Mouse (Mus musculus) layer of hippocampus, adult 9-11 months (tissue): ENCODE measurements around the gene Cenph.
"Not testable (repeated sequence)": the region's sequence is repeated elsewhere in the genome, so short reads cannot be mapped to it uniquely, and the experiment has no call there.

Experiments used
- DNase-seq: peaks from one replicate; pipeline ENCODE4 v3.0.0; 2022

Gene Cenph

GRCm38 (mm10) chr13:100775252-100776055 lies at the start of gene Cenph:
TSS of gene Cenph (minus strand) at chr13:100775899.
- peak; percentile 87 for DNase-seq

DNA sequence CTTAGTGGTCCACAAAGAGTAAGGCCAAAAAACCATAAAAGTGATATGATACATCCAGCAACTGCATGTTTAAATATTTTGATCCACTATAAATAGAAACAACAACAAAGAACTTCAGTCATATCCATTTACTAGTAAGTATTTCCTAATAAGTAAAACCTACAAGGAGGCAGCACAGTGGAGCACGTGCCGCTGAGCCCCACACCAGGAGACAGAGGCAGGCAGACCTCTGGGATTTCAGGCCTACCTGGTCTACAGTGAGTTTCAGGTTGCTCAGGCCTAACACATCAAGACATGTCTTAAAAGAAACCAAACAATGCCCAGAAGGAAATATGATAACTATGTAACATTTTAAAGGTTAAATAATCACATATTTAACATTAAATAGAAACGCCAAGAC lies 49.2 kb upstream of the Cenph start:
- DNase-seq, result no peak

- DNase-seq, result no peak
Measured at GRCm38 (mm10) chr13:100824306-100824705, 48.6 kb upstream of the Cenph start.

DNA sequence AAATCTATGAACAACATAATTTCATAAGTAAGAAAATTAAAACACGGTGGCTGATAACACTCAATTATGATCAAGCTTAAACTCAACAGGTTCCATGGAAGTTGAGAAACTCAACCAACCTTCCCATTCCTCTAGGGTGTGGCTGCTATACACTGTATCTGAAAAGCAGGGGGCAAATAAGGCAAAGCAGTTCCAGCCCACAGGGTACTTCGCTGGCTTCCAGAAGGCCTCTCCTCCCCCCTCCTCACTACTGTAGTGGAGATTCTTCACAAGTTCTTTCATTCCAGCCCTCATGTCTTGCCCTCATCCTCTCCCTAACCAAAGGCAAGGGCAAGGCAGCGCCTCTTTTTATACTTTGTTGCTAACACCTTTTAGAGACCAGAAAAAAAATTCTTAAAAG lies 48.2 kb upstream of the Cenph start:
- DNase-seq, result no peak

DNA sequence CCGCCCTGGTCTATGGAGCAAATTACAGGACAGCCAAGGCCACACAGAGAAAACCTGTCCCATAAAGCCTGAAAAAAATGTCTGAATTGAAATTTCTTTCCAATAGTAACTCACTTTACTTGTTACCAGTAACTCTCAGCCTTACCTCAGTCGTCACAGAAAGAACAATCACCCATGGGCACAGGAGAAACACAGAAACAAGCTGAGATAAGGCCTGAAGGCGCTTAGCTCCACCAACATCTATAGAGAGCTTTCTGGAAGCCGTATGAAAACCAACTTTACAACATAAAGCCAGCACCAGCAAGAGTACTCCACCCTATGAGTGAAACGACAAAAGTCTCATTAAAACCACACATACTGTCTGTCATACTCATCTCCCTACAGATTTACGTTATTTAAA lies 38.8 kb upstream of the Cenph start:
- no peak for DNase-seq

- DNase-seq, result no peak
Measured at GRCm38 (mm10) chr13:100805776-100806175, 30.1 kb upstream of the Cenph start.

DNA sequence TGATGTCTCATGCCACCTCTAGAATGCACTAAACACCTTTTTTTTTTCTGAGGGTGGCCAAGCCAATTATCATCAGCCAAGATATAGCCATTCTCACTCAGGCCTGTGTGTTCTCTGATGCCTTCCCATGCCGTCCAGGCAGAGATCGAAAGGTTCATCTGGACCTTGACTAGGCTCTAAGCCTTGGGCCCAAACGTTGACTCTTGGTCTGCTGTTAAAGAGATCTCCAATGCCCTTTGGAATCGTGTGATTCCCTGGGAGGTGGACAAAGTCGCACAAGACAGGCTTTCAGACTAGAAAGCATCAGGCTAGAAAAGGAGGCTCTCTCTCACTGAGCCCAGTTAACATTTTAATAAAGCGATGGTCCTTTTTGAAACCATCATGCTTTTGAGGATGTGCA lies 21.5 kb upstream of the Cenph start:
- DNase-seq, result no peak

DNA sequence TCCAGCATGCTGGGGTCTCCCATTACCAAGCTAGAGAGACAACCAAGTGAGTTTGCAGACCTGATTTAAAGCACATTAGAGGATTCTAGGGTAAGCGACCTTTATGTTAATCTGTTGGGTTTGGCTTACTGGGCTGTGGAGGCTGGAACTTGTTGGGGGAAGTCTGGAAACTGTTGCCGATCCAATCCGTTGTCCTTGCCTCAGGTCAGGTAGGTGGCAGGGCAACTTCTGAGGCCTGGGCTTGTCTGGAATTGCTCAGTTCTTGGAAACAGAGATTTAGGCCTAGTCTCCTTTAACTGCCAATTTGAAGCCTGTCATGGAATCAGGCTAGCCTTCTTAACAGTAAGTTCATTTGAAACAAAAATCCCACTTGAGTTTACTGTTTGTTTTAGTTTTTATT lies 13.4 kb upstream of the Cenph start:
- no peak for DNase-seq

DNA sequence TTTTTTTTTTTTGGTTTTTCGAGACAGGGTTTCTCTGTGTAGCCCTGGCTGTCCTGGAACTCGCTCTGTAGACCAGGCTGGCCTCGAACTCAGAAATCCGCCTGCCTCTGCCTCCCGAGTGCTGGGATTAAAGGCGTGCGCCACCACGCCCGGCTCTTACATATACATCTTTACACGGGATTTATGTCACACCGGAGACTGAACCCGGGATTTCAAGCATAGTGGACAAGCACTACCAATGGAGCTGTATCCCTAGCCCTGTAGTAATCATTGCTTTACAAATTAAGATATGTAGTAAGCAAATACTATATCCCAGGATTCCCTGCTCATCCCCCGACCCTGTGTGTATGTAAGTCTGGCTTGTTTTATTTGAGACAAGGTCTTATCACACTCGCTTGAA lies 12.4 kb upstream of the Cenph start:
- not testable (repeated sequence) for DNase-seq

- no peak for DNase-seq
Measured at GRCm38 (mm10) chr13:100787316-100788010, 11.8 kb upstream of the Cenph start.

GRCm38 (mm10) chr13:100786414-100786867 lies 10.7 kb upstream of the Cenph start, which contains the start of gene Ccnb1:
TSS of gene Ccnb1 (minus strand) at chr13:100786570.
- peak; percentile 88 for DNase-seq

- no peak for DNase-seq
Measured at GRCm38 (mm10) chr13:100785806-100786413, 10.2 kb upstream of the Cenph start.

GRCm38 (mm10) chr13:100777491-100777890 lies 1.8 kb upstream of the Cenph start:
- no peak for DNase-seq

- no peak for DNase-seq
Measured at GRCm38 (mm10) chr13:100776710-100777109, 1.0 kb upstream of the Cenph start.

DNA sequence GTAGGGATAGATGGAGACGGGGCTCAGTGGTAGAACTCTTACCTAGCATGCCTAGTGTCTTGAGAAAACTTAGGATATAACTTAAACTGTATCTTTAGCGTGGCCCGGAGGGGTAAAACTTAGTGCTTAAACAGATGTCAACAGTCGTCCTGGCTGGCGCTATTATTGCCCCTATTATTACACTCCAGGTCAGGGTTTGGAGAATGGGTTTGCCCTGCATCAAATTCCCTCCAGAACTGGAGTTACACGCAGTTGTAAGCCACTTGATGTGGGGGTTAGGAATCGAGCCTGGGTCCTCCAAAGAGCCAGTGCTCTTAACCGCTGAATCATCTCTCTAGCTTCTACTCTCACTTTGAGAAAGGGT lies 339 bp upstream of the Cenph start:
- no peak for DNase-seq

GRCm38 (mm10) chr13:100774704-100775103 lies 995 bp downstream of the Cenph start:
- DNase-seq, result no peak

DNA sequence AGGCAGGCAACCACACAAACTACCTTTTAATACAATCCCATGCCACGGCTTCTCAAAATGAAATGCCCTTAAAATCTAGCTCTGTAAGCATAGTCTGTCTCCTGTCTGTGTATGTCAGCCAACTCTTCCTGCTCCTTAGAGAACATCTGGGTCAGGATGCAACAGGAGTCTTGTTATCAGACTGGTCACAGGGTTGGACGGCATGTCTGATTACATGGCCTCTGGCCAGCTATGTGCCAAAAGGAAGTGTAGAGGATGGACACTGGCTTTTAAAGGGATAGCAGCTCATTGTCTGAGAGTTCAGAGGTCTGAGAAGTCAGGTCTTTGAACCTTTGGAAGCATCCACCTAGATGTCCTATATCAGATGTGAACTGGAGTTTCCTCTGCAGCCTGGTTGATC lies 20.4 kb downstream of the Cenph start:
- no peak for DNase-seq

DNA sequence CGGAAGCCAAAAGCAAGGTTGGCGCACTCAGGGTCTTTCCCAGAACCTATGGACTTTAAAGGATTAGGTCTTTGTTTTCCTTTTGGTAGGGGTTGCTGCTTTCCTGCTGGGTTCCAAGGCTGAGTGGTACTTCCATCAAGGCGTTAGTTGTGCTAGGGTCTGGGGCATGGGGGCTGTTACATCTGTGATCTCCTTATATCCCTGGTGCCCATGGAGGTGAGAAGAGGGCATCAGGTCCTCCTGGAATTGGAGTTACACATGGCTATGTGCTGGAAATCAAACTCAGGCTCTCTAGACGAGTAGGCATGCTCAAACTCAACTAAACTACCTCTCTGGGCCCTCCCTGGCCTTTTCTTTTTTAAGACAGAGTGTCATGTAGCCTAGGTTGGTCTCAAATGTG lies 21.5 kb downstream of the Cenph start:
- no peak for DNase-seq

- no peak for DNase-seq
Measured at GRCm38 (mm10) chr13:100753011-100753410, 22.7 kb downstream of the Cenph start.

DNA sequence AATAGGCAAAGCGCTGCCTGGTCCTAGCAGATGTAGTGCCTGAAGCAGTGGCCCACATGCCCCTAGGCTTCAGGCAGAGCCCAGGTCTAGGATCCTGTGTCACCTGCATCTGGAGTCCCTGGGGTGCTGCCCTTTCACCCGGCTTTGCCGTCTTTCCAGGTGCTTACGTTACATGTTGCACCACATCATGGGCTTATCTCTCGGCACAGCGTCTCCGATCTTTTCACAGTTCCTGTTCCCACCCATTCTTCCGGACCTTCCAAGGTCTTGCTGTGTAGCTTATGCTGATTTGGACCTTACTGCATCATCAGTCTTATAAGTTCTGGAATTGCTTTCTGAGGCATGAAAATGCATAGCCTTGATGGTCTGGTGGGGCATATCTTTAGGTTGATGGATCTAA lies 23.2 kb downstream of the Cenph start:
- no peak for DNase-seq

DNA sequence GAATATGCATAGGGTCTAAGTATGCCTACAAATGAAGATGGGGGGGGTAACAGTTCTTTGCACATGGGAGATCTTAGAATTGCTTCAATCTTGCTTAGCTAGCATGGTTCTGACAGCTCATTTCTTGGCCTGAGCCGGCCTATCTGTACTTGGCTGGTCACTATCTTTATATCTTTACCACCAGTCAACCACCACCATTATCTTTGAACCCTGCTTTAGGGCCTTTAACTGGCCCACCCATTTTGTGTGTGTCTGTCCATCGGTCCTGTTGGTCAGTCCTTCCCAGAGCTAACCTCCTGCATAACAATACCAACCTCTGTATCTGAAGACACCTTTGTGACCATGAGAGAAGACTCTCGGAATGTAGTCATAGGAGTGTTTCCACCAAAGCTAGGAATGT lies 24.3 kb downstream of the Cenph start:
- DNase-seq, result no peak

DNA sequence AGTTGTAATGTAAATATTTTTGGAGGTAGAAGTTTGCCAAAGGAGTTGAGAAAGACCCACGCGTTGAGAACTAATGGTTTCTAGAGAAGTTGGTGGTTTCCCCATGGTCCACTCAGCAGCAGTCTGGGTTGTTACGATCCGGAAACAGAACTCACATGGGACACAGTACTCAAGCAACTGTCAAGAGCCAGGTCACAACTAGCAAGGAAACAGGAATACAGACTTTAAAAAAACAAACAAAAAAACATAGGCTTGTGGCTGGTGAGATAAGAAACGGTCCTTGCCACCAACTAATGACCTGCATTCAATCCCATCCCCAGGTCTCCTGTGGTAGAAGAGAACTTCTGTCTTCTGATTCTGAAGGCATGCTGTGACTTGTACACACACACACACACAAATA lies 24.9 kb downstream of the Cenph start:
- DNase-seq, result no peak

DNA sequence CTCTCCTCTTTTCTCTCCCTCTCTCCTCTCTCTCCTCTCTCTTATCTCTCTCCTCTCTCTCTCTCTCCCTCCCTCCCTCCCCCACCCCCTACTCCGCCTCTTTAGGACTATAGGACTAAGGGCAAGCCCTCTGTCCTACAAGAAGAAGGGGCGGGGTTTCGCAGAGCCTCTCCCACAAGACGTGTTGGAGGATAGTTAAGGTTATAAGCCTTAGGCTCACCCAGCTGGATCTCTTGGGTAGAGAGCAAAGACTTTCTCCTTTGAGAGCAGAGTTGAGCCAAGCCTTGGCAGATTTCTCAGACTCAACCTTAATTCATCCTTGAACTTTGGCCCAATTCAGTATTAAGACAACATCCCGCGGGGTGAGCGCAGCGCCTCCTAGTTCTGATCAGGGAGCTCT lies 27.1 kb downstream of the Cenph start:
- no peak for DNase-seq

DNA sequence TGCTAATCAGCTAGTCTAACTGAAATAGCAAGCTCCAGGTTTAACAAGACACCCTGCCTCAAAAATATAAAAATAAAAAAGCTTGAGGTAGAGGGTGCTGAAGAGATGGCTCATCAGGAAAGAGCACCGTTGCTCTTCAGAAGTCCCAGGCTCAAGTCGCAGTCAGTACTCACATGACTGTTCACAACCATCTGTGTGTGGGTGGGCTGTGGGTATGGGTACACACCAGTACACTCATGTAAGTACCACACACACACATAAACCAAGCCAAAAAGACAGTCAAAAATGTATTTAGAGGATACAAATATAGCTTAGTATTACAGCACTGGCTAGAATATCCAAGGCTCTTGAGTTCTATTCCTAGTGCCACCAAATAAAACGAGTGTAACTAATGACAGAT lies 29.6 kb downstream of the Cenph start:
- DNase-seq, result peak; percentile 75
